Mouse (Mus musculus) heart, adult 9 months (tissue): ENCODE results near the gene Micu1.
"Not testable (repeated sequence)": the region's sequence is repeated elsewhere in the genome, so short reads cannot be mapped to it uniquely, and the experiment has no call there.

Experiments used
- DNase-seq, 2 experiments: peaks; one replicate each; pipeline ENCODE4 v3.0.0; 2022; ENCODE audit warnings: low spot score in 2 of 2

Gene Micu1

GRCm38 (mm10) chr10:59848953-59849352 lies 146.7 kb downstream of the Micu1 start:
- no peak for DNase-seq

DNA sequence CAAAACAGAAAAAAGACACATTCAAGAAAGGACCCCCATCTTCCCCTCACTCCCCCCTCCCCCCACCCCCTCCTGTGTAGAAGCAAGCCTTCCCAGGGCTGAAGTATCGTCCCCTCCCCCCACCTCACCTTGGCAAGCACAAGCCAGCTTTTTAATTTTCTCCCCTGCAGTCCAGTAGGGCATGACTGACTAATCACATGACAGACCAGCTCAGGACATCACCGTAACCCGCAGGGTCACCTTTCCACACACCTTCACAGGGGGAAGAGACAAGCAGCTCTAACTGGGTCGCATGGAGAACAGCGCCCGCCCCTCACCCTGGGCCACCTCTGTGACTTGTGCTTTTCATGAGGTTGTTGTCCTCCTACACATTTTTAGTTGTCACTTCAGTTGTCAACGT lies 147.1 kb downstream of the Micu1 start:
- DNase-seq, result no peak

DNA sequence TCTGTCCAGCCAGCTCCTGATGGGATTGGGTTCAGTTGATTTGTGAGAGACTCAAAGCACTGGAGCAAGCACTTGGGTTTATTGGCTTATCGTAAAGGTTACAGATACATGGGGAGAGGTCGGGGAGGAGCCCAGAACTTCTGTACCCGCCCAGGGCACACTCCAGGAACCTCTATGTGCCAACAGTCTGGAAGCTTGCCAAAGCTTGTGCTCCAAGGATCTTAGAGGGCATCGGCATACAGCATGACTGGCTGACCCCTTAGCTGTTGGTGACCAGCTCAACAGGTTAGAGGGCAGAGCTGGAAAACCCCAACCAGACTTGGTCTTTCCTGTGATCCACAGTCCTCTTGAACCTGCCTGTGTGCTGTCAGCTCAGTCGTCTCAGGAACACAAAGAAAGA lies 154.9 kb downstream of the Micu1 start:
- DNase-seq, result no peak

GRCm38 (mm10) chr10:59860684-59861083 lies 158.4 kb downstream of the Micu1 start:
- DNase-seq, result no peak

GRCm38 (mm10) chr10:59861201-59861600 lies 158.9 kb downstream of the Micu1 start:
- no peak for DNase-seq

DNA sequence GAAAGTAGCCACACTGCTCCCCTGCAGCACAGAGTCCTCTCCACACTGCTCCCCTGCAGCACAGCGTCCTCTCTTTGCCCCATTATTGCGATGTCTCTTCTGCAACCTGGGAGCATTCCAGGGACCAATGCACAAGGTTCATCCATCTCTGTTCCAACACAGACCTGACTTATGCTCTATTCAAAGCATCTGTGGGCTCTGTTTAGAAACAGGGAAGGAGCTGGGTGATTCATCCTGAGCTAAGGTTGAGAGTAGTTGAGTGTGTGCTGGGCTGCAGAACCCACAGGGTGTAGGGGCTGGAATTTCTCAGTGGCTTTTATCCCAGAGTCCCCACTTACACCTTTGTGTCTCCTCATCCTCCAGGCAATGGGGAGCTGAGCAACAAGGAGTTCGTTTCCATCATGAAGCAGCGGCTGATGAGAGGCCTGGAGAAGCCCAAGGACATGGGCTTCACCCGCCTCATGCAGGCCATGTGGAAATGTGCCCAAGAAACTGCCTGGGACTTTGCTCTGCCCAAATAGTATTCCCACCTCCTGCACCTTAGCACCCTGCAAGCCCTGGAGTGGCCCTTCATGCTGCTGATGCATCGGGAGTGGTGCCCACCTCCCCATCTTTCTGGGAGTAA lies 160.7 kb downstream of the Micu1 start:
- DNase-seq, result no peak

DNA sequence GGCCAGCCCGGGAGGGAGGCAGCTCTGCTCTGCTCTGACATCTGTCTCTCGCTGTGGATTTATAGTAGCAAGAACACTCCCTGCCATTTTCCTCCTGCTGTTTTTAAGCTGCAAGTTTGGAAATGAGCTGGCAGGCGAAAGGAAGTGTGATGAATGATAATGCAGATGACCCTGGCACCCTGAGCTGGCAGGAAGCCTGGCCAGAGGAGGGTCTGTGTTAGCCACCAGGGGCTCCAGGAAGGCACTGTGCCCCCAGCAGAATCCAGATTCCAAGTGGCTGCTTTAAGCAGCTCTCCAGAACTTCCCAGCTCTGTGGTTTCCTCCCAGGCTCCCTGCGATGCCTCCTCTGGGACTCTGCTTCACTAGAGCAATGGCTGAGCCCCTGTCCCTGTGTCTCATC lies 161.3 kb downstream of the Micu1 start:
- DNase-seq, result no peak

- DNase-seq, result no peak
These were observed 162.1 kb downstream of the Micu1 start for GRCm38 (mm10) chr10:59864232-59864875.

- DNase-seq, result peak; percentile 66 to 78
These were observed 162.8 kb downstream of the Micu1 start for GRCm38 (mm10) chr10:59864884-59865726.

GRCm38 (mm10) chr10:59868266-59868665 lies 166.0 kb downstream of the Micu1 start:
- no peak for DNase-seq

DNA sequence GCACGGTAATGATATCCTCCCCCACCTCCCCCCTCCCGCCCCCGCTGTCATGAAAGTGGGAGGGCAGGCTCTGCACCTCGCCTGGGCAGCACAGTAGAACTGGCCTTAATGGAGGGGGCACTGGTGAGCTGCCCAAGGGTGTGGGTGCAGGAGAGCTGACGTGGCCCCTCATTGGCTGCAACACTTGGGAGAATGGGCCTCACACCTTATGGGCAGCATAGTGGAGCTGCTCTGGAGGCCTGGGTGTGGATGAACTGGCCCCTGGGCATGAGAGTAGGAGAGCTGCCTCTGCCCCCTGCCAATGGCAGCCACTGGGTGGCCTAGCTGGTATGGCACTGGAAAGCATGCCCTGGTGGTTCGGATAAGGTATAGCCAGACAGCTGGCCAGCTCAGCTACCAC lies 167.8 kb downstream of the Micu1 start:
- DNase-seq, result no peak

- DNase-seq, result not testable (repeated sequence)
These were observed 170.4 kb downstream of the Micu1 start for GRCm38 (mm10) chr10:59872651-59873050.

GRCm38 (mm10) chr10:59873206-59873605 lies 170.9 kb downstream of the Micu1 start:
- no peak for DNase-seq

DNA sequence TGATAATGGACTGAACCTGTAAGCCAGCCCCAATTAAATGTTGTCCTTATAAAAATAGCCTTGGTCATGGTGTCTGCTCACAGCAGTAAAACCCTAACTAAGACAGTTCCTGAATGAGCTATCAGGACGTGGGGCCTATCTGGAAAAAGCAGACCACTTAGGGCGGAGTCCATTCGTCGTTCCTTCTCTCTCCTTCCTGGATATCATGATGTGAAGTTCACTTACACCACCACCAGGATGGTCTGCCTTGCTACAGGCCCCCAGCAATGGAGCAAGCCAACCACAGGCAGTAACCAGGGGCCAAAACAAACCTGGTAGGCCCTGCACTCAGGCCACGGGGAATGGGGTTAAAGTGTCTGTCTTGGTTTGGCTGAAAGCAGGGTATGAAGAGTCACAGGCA lies 171.3 kb downstream of the Micu1 start:
- DNase-seq, result no peak

DNA sequence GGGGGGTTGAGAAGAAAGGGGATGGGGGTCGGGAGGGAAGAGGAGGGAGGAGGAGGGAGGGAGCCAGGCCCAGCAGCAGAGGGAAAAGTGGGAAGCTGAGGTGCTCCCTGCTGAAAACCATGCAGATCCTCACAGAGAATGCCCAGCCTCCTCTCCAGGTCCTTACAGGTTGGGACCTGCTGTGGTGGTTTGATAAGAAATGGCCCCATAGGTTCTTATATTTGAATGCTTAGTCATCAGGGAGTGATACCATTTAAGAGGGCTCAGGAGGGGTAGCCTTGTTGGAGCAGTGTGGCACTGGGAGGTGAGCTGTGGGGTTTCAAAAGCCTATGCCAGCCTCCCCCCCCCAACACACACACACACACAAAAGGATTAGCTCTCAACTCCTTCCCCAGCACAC lies 173.1 kb downstream of the Micu1 start:
- no peak for DNase-seq

DNA sequence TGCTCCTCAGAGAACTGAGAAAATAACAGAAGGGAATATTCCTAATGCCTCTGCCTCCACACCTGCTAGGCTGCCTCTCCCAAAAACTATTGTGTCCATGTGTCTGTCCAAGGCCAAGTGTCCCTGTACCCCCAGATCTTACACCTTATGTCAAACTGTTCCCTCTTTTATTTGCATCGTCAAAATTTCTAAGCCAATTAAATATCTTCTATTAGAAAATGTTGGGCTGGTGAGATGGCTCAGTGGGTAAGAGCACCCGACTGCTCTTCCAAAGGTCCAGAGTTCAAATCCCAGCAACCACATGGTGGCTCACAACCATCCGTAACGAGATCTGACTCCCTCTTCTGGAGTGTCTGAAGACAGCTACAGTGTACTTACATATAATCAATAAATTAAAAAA lies 174.4 kb downstream of the Micu1 start:
- DNase-seq, result not testable (repeated sequence)

- DNase-seq, result no peak
These were observed 175.3 kb downstream of the Micu1 start for GRCm38 (mm10) chr10:59877421-59878117.

DNA sequence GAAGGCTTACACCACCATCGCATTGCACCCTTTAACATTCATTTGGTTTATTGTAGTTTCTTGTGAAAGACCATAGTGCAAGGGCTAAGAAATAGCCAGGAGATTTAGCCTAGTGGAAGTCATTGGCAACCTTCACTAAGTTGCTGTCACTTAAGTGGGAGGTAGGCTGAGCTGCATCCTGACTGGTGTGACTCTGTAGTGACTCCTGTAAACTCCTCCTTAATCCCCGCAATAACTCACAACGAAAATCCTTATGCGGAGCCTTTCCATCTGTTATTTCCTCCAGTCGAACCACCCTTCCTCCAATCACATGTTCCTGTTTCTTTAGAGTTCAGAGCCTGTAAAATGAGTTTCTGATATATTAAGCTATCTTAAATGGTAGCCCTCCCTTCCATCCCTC lies 176.5 kb downstream of the Micu1 start:
- no peak for DNase-seq

GRCm38 (mm10) chr10:59879255-59880028 lies 177.2 kb downstream of the Micu1 start, which contains the start of gene Dnajb12:
Gene Dnajb12 (plus strand): TSS chr10:59879556.
- DNase-seq, result peak; percentile 90 to 94

DNA sequence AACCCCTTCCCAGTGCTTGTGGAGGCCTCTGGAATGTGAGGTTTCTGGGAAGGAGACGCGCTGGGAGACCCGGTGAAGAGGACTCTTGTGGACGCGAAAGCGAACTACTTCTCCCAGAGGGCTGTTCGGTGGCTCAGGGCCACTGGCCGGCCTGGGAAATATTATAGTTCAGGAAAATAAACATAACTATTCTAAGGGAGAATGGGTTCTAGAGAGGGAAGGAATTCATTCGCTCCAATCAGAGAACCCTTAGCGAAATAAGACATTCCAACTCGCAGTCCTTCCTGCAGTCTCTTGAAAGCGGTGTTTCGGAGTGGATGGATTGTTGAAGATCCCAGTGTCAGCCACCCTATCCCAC lies 177.7 kb downstream of the Micu1 start:
- no peak for DNase-seq

DNA sequence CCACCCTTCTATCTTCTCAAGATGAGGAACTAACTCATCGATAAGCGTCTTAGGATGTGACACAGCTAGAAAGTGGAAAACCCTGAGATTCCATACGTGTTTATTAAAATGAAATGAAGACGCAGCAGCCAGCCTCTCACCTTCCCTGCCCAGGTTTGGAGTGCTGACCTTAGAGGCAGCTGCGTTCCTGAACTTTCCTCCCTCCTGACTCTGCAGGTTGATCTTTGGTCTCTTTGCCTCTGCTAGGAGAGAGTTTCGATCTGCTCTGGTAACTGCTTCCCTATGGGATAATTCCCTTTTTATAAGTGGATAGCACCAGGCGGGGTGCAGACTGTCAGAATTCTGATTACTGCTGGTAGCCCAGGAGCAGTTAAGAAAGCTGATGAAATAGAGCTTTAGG lies 178.6 kb downstream of the Micu1 start:
- DNase-seq, result no peak
